Mouse (Mus musculus) midbrain, embryonic 11.5 days (tissue): Measurements from ENCODE around the gene Cep250. TPM values are rescaled to one million over a fixed set of nuclear protein-coding genes. Genes with fewer than 3 reads are reported as not detected.

Source experiments
- ATAC-seq: fragments of 200-750 bp; cut with Nextera tagmentation; 2 replicates; pipeline ENCODE4 v1.8.0; 2017; ENCODE audit warnings: moderate TSS enrichment, moderate library complexity; ENCODE audit not compliant: low FRiP score
- DNase-seq: peaks from one replicate; pipeline ENCODE4 v3.0.0; 2015; ENCODE audit warnings: low spot score; ENCODE audit errors: missing footprints
- H3K27ac ChIP-seq: fragments of 300-500 bp; sonication (generic); 2 replicates; pipeline ENCODE4 v1.5.1; 2014; ENCODE audit warnings: low read depth, low read length
- H3K27me3 ChIP-seq: fragments of 300-500 bp; sonication (generic); 2 replicates; pipeline ENCODE4 v1.6.1; 2014; ENCODE audit warnings: mild to moderate bottlenecking, low read length, moderate library complexity, mixed read lengths; ENCODE audit not compliant: control insufficient read depth, insufficient read depth
- H3K36me3 ChIP-seq: fragments of 300-500 bp; sonication (generic); 2 replicates; pipeline ENCODE4 v1.6.1; 2014; ENCODE audit warnings: mild to moderate bottlenecking, low read length, moderate library complexity, mixed read lengths; ENCODE audit not compliant: control insufficient read depth, insufficient read depth
- H3K4me1 ChIP-seq: fragments of 300-500 bp; sonication (generic); 2 replicates; pipeline ENCODE4 v1.6.1; 2014; ENCODE audit warnings: low read length; ENCODE audit not compliant: control insufficient read depth, insufficient read depth
- H3K4me2 ChIP-seq: fragments of 300-500 bp; sonication (generic); 2 replicates; pipeline ENCODE4 v1.6.1; 2014; ENCODE audit warnings: mild to moderate bottlenecking, moderate library complexity
- H3K4me3 ChIP-seq: fragments of 300-500 bp; sonication (generic); 2 replicates; pipeline ENCODE4 v1.5.1; 2014; ENCODE audit warnings: low read depth, low read length
- H3K9ac ChIP-seq: fragments of 300-500 bp; sonication (generic); 2 replicates; pipeline ENCODE4 v1.6.1; 2014; ENCODE audit warnings: low read length
- H3K9me3 ChIP-seq: fragments of 300-500 bp; sonication (generic); 2 replicates; pipeline ENCODE4 v1.6.1; 2016; ENCODE audit warnings: low read length; ENCODE audit not compliant: control insufficient read depth
- WGBS: fragments of 180-500 bp; shearing (Covaris S2); extraction: QIAGEN DNeasy Blood & Tissue Kit; methylation state at CpG from one replicate; pipeline ENCODE4 v1.1.7; 2014; 5-methylcytosine and 5-hydroxymethylcytosine counted together
- polyA plus RNA-seq: library from polyadenylated mRNA; unstranded; fragments of >200 nt; fragmentation: Nextera tagmentation; extraction: Ambion mirVana; gene quantifications from 2 replicates; pipeline ENCODE4 v1.2.1, GENCODE M21; 2014

Cep250 gene
- polyA plus RNA-seq, 1 experiment from 2014 or later: 13.8 TPM

DNA sequence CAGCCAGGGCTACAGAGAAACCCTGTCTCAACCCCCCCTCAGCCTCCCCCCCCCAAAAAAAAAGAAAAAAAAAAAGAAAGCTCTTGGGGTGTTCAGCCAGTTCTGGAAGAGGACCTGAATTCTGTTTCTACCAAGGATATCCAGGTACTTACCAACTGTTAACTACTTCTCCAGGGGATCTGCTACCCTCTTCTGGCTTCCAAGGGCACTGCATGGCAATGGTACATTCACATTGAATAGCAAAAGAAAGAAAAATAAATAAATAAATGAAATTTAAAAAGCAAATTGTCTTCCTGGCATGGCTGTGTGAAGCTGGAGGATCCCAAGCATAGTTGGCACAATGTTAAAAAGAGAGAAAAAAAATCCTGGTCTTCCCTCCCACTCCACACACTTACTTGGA lies 4.3 kb upstream of the Cep250 start:
- DNase-seq (peak; percentile 92), ATAC-seq (no peak)
- Histone ChIP-seq H3K9ac (no peak overlapping the region), H3K27ac (no peak overlapping the region), H3K27me3 (no peaks in the 10 kb centered on the region), H3K4me1 (no peaks in the 10 kb centered on the region), H3K4me2 (no peak overlapping the region), H3K9me3 (no peaks in the 10 kb centered on the region), H3K4me3 (no peak overlapping the region), H3K36me3 (no peaks in the 10 kb centered on the region)

DNA sequence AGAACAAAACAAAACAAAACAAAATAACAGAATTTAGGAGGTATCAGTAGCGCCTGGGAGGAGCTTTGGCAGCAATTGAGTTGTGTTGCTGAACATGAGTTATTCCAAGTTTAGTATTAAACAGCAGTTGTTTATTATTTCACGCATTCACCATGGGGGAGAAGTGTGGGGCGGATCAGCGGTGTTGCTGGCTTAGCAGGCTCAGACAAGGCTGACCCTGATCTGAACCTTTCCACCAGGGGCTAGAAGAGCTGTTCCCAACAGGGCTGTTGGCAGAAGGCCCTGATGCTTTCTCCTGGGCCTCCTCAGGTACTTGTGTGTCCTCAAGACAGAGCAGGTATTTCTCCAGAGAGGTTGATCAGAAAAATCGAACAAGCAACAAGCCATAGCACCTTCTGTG lies 3.7 kb downstream of the Cep250 start:
- 88% methylated on average over 5 of the region's 5 CpGs for WGBS
- ATAC-seq (no peak), DNase-seq (peak; percentile 44)
- Histone ChIP-seq H3K4me3 (no peak overlapping the region), H3K27ac (no peak overlapping the region), H3K9ac (no peak overlapping the region), H3K27me3 (no peaks in the 10 kb centered on the region), H3K9me3 (no peaks in the 10 kb centered on the region), H3K36me3 (peaks cover 2% of the 10 kb centered on the region; the same call in 1 of the 2 replicates), H3K4me2 (no peak overlapping the region), H3K4me1 (peaks cover 6% of the 10 kb centered on the region)

DNA sequence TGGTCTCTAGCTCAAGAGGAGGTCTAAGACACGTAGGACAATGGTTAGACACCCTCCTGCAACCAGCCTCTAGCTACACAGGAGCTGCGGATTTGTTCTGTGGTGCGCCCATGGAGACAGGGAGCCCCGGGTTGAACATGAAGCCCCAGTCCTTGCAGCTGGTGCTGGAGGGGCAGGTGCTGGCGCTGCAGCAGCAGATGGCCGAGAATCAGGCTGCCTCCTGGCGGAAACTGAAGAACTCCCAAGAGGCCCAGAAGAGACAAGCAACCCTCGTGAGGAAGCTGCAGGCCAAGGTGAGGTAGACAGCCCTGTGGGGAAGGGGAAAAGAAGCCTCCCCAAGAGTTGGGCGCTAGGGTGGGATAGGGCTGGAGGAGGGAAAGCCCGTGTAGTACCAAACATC lies 5.6 kb downstream of the Cep250 start:
- no peaks in the 10 kb centered on the region for H3K27me3 ChIP-seq
- no peak overlapping the region for H3K27ac ChIP-seq
- no peak overlapping the region for H3K4me2 ChIP-seq
- no peak overlapping the region for H3K4me3 ChIP-seq
- 83% methylated on average over 10 of the region's 10 CpGs for WGBS
- H3K4me1 ChIP-seq: peaks cover 6% of the 10 kb centered on the region
- peaks cover 5% of the 10 kb centered on the region; the same call in 1 of the 2 replicates for H3K36me3 ChIP-seq
- H3K9me3 ChIP-seq: no peaks in the 10 kb centered on the region
- DNase-seq: no peak
- no peak overlapping the region for H3K9ac ChIP-seq
- no peak for ATAC-seq

DNA sequence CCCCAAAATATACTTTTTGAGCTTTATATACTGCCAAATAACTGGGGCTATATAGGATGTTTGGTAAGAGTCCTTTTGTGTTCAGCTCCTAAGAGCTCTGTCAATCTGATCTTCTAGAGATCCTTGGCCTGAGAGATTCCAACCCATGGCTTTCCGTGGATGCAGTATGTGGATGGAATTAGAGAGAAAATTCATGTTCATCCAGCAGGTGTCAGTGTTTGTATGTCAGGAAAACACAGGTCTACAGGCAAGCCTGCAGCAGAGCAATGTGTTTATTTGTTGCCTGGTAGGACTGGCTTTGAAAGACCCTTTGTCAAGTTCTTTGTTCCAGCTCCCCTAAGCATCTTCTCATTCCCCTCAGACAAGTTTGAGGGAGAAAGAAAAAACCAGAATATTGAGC lies 6.7 kb downstream of the Cep250 start:
- H3K4me1 ChIP-seq: no peaks in the 10 kb centered on the region
- H3K27ac ChIP-seq: no peak overlapping the region
- H3K9me3 ChIP-seq: no peaks in the 10 kb centered on the region
- no peak overlapping the region for H3K9ac ChIP-seq
- H3K4me3 ChIP-seq: no peak overlapping the region
- ATAC-seq: no peak
- no peaks in the 10 kb centered on the region for H3K27me3 ChIP-seq
- 41% methylated on average over 1 of the region's 1 CpGs for WGBS
- H3K4me2 ChIP-seq: no peak overlapping the region
- peak; percentile 88 for DNase-seq
- peaks cover 9% of the 10 kb centered on the region; the same call in 1 of the 2 replicates for H3K36me3 ChIP-seq

DNA sequence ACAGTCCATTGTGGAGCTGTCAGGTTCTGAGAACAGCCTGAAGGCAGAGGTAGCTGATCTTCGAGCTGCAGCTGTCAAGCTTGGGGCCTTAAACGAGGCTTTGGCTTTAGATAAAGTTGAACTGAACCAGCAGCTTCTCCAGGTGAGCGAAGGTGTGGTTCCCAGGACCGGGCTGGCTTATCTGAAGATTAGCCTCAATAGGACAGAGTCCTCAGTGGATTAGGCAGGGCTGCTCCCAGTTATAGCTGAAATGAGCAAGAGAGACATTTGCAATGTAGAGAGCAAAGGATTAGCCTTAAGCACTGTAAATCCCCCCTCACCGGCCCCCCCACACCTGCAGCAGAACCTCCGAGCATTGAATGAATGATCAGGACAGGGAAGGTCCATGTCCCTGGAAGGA lies 17.1 kb downstream of the Cep250 start:
- no peaks in the 10 kb centered on the region for H3K27me3 ChIP-seq
- WGBS: 82% methylated on average over 6 of the region's 6 CpGs
- no peak overlapping the region for H3K4me3 ChIP-seq

DNA sequence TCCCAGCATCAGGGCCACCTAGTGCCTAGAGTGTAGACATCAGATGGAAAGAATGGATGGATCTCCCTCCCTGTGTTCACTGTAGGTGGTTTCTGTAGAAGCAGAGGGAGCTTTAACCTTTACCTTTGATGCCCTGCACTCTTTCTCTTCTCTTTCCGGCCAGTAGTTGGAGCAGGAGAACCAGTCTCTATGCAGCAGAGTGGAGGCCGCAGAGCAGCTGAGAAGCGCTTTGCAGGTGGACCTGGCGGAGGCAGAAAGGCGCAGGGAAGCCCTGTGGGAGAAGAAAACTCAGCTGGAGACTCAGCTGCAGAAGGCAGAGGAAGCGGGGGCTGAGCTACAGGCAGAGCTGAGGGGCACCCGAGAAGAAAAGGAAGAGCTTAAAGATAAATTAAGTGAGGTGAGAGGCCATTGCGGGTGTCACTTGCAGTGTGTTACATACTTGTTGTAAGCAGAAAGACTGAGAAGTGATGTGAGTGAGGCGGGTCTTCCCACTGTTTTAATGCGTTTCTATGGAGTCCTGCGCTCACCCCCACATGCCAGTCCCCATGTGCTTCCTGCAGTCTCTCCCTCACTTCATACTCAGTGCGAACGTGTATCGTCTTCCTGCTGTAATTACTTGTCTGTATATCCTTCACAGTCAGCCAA lies 18.0 kb downstream of the Cep250 start:
- no peak for ATAC-seq
- no peaks in the 10 kb centered on the region for H3K27me3 ChIP-seq
- no peak overlapping the region for H3K4me2 ChIP-seq
- H3K9ac ChIP-seq: no peak overlapping the region
- no peaks in the 10 kb centered on the region for H3K9me3 ChIP-seq
- H3K4me3 ChIP-seq: no peak overlapping the region
- no peak for DNase-seq
- H3K36me3 ChIP-seq: peaks cover 19% of the 10 kb centered on the region
- no peak overlapping the region for H3K27ac ChIP-seq
- WGBS: 86% methylated on average over 14 of the region's 14 CpGs
- H3K4me1 ChIP-seq: no peaks in the 10 kb centered on the region

More for the DNA sequence above, 17.1 kb downstream of the Cep250 start:
- H3K9me3 ChIP-seq: no peaks in the 10 kb centered on the region
- H3K9ac ChIP-seq: no peak overlapping the region
- H3K4me2 ChIP-seq: no peak overlapping the region
- H3K27ac ChIP-seq: no peak overlapping the region
- no peak for DNase-seq
- peaks cover 24% of the 10 kb centered on the region for H3K36me3 ChIP-seq
- ATAC-seq: no peak
- no peaks in the 10 kb centered on the region for H3K4me1 ChIP-seq

DNA sequence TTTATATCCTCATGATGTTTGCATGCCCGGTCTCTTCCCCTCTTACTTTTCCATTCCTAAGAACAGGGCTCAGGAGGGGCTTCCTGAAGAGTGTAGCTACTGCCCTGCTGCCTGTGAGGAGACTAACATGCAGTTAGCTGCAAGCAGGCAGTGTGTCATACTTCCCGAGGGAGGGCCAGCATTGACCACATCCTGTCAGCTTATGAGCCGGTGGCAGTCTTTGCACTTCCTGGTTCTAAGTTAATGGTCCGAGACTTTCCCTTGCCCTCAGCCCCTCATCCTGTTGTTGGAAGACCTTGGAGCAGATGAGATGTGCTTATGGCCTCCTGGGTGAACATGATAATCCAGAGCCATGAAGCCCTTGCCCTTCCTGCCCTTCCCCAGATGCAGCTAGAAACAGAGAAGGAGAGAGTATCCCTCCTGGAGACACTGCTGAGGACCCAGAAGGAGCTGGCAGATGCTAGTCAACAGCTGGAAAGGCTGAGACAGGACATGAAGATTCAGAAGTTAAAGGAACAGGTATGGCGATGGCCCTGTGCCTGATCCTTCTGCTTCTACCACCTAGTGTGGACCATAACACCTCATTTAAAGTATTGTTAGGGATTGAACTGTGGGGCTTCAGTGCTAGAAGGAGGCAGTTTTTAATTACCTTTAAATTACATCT lies 23.2 kb downstream of the Cep250 start:
- ATAC-seq: no peak
- Histone ChIP-seq H3K4me1 (no peaks in the 10 kb centered on the region), H3K27me3 (no peaks in the 10 kb centered on the region), H3K4me2 (no peak overlapping the region), H3K9ac (no peak overlapping the region), H3K36me3 (peaks cover 39% of the 10 kb centered on the region), H3K27ac (no peak overlapping the region), H3K9me3 (no peaks in the 10 kb centered on the region), H3K4me3 (no peak overlapping the region)
- 92% methylated on average over 5 of the region's 5 CpGs for whole genome bisulfite sequencing
- no peak for DNase-seq

DNA sequence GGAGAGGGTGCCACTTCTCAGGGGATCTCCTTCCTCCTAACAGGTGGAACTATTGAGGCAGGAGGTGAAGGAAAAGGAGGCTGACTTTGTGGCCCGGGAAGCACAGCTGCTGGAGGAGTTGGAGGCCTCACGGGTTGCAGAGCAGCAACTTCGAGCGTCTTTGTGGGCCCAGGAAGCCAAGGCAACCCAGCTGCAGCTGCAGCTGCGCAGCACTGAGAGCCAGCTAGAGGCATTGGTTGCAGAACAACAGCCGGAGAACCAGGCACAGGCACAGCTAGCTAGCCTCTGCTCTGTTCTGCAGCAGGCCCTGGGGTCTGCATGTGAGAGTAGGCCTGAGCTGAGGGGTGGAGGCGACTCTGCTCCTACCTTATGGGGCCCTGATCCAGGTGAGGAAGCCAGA lies 29.5 kb downstream of the Cep250 start:
- no peak overlapping the region for H3K9ac ChIP-seq
- no peaks in the 10 kb centered on the region for H3K9me3 ChIP-seq
- no peak overlapping the region for H3K4me3 ChIP-seq
- H3K27me3 ChIP-seq: no peaks in the 10 kb centered on the region
- no peak overlapping the region for H3K27ac ChIP-seq
- DNase-seq: no peak
- no peak overlapping the region for H3K4me2 ChIP-seq
- H3K4me1 ChIP-seq: no peaks in the 10 kb centered on the region
- no peak for ATAC-seq
- WGBS: 93% methylated on average over 7 of the region's 7 CpGs
- H3K36me3 ChIP-seq: peaks cover 38% of the 10 kb centered on the region

DNA sequence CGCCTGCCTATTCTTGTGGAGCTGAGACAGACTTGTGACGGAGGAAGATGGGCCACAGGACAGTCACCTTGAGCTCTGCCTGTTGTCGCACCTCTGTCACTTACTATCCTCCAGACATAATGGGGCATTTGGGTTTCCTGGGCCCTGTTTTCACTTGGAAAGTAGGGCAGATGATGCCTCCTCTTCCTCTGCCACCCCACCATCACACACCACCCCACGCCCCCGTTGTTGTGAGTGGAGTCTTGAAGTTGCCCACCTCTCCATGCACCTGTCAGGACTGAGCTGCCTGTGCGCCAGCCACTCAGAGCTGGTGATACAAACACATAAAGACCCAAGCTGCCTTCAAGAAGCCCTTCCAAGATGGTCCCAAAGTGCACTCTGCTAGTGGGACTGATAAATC lies 30.9 kb downstream of the Cep250 start:
- Histone ChIP-seq H3K4me2 (no peak overlapping the region), H3K4me3 (no peak overlapping the region), H3K9me3 (no peaks in the 10 kb centered on the region), H3K27ac (no peak overlapping the region), H3K36me3 (peaks cover 38% of the 10 kb centered on the region), H3K9ac (no peak overlapping the region), H3K4me1 (no peaks in the 10 kb centered on the region), H3K27me3 (no peaks in the 10 kb centered on the region)
- DNase-seq (no peak), ATAC-seq (no peak)
- 96% methylated on average over 6 of the region's 6 CpGs for WGBS
